Mouse (Mus musculus): ENCODE measurements around the gene Srgap3.
A peak's percentile ranks its signal among the peaks of the same experiment; 100 is the strongest.
"Not testable (repeated sequence)": the region's sequence is repeated elsewhere in the genome, so short reads cannot be mapped to it uniquely, and the experiment has no call there.

The Srgap3 gene

GRCm38 (mm10) chr6:112752517-112752916 lies 194.5 kb downstream of the Srgap3 start:
- no peak for DNase-seq (ENCODE audit: low read depth, low spot score)

GRCm38 (mm10) chr6:112752007-112752406 lies 195.1 kb downstream of the Srgap3 start:
- DNase-seq (ENCODE audit: low read depth, low spot score): no peak

DNA sequence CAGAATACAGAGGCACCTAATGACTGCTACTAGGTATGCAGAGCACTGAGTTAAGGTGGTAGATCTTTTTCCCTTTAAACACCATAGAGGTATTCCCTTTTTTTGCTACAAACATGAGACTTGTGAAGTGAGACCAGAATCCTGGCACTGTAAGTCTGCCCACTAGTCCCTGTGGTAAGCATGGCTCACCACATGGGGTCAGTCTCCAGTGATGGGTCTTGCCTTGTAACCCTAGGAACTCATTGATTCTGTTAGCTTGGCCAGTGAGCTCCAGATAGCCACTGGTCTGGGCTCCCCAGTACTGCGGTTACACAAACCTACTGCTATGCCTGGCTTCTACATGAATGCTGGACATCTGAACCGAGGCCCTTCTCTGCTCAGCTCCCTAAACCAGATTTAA lies 204.8 kb downstream of the Srgap3 start:
- no peak for DNase-seq (ENCODE audit: low read depth, low spot score)

GRCm38 (mm10) chr6:112741766-112742165 lies 205.3 kb downstream of the Srgap3 start:
- DNase-seq (ENCODE audit: low read depth, low spot score): no peak

- no peak for DNase-seq (ENCODE audit: low read depth, low spot score)
Measured at GRCm38 (mm10) chr6:112739635-112740034, 207.4 kb downstream of the Srgap3 start.

- DNase-seq (ENCODE audit: low read depth, low spot score): no peak
Measured at GRCm38 (mm10) chr6:112738924-112739323, 208.1 kb downstream of the Srgap3 start.

- no peak for DNase-seq (ENCODE audit: low read depth, low spot score)
Measured at GRCm38 (mm10) chr6:112736471-112736870, 210.6 kb downstream of the Srgap3 start.

DNA sequence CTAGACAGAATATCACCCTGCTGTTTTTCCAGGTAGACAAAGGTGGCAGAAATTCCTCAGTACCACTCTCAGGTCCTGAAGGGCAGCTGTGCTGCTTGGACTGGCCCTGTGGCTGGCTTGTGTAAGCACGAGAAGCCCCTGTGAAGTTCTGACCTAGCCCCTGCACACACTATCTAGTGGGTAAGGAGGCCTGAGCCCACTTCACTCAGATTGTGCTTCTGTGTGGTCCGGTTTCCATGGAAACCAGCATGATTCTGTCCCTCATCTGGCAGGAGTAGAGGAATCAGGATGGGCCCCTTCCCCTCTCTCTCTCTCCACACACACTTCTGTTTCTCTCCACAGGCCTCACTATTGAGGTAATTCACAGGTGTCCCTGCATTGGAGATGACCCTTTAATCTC lies 212.0 kb downstream of the Srgap3 start:
- DNase-seq (ENCODE audit: low read depth, low spot score): no peak

DNA sequence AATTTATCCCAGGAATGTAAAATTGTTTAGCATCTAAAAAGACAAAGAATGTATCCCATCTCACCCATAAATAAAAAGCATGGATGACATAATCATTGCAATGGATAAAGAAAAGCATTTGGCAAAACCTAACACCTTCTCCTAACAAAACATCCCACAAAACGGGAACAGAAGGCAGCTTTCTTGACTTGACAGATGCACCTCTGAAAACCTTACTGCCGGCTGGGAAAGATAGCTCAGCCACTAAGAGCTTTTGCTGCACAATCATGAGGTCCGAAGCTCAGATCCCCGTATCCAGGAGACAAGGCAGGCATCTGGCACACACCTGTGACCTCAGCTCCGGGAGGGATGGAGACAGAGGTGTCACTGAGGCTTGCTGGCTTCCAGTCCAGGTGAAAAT lies 213.1 kb downstream of the Srgap3 start:
- DNase-seq (ENCODE audit: low read depth, low spot score): no peak

DNA sequence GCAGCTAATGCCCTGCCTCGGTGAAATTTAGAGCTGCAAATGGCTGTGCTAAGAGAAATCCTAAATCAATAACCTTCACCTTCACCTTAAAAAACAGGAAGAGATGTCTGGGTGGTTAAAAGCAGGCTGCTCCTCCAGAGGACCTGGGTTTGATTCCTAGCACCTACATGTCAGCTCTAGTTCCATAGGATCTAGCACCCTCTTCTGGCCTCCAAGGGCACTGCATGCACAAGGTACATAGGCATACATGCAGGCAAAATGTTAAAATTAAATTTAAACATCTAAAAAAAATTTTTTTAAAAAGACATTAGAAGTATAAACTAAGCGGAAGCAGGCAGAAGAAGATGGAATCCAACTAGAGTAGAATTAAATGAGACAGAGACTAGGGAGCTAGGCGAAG lies 214.6 kb downstream of the Srgap3 start:
- peak; percentile 9 for DNase-seq (ENCODE audit: low read depth, low spot score)

DNA sequence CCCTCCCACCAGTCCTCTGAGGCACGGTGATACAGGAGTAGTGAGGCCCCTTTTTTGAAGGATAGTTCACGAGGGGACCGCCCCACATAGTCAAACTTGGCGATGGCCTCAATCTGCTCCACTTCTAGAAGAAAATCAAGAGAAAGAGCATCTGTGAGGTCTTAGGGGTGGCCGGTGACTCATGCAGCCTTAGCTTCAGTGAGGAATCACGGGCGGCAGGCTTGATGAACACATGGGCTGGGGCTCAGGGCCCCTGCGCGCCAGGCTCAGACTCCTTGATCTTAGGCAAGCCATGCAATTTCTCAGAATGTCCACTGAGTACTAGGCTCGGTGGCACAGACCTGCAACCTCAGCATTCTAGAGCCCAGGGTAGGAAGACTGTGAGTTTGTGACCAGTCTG lies 215.7 kb downstream of the Srgap3 start:
- DNase-seq (ENCODE audit: low read depth, low spot score): no peak

GRCm38 (mm10) chr6:112728760-112729422 lies 218.2 kb downstream of the Srgap3 start:
- DNase-seq (ENCODE audit: low read depth, low spot score): no peak

DNA sequence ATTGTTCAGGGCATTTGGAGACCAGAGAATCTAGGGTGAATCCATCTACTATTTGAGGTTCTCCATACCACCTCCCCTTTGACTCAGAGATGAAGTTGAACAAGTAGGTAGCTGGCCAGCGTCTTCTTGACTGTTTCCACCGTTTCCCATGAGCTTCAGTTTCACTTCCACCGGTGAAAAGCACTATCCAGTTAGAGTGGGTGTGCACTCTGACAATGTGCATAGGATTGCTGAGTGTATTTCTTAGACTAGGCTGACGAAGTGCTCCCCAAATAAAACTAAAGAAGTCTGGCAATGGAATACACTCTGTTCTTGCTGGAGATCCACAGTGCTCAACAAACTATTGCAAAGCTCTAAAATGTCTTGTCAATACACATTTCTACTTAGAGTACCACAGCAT lies 221.6 kb downstream of the Srgap3 start:
- no peak for DNase-seq (ENCODE audit: low read depth, low spot score)

DNA sequence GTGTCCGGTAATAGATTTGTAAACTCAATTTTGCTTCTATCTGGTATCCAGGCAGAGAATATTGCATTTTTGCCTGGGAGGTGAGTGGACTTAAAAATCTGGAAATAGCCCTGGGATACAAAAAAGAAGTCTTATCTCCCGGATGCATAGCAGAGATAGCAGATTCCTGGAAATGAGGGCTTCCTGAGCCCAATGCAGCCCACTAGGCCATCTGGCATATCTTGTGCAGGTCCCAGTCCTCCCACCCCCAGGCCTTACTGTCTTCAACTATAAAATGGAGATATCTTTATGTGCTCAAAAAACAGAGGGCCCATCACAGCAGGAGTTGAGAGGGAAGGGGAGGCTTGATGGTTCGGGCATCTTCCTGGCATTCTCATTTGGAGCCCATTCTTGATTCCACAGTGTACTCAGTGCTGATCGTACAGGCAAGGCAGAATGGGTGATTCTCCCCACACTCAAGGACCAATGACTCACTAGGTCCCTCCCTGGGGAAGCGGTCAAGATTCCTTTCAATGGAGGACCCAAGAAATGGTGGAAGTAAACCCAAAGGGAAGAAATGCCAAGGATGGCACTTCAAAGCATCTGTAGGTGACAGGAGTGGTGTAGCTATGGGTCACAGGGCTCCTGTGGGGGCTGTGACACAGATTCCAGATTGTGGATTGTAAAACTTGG lies 226.5 kb downstream of the Srgap3 start:
- DNase-seq (ENCODE audit: low read depth, low spot score): no peak

- no peak for DNase-seq (ENCODE audit: low read depth, low spot score)
Measured at GRCm38 (mm10) chr6:112719983-112720382, 227.1 kb downstream of the Srgap3 start.

- peak; percentile 40 for DNase-seq (ENCODE audit: low read depth, low spot score)
Measured at GRCm38 (mm10) chr6:112717168-112717567, 229.9 kb downstream of the Srgap3 start.

DNA sequence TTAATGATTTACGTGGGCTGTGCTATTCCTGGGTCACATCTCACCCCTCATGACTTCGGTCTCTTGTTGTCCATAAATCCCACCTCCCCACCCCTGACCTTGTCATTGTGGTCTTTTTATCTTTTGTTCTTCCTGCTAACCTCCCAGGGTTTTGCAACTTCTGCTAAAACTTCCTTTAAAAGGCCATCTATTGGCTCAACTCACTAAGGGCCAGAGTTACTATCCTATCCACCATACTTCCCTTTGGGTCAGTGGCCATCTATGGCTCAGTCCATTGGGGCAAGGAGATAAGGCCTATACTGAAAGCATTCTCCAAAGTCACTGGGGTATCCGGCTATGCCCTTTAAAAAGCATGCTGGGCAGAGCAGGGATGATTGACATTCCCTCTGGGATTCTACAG lies 233.1 kb downstream of the Srgap3 start:
- DNase-seq (ENCODE audit: low read depth, low spot score): no peak

- DNase-seq (ENCODE audit: low read depth, low spot score): not testable (repeated sequence)
Measured at GRCm38 (mm10) chr6:112702296-112702695, 244.8 kb downstream of the Srgap3 start.

DNA sequence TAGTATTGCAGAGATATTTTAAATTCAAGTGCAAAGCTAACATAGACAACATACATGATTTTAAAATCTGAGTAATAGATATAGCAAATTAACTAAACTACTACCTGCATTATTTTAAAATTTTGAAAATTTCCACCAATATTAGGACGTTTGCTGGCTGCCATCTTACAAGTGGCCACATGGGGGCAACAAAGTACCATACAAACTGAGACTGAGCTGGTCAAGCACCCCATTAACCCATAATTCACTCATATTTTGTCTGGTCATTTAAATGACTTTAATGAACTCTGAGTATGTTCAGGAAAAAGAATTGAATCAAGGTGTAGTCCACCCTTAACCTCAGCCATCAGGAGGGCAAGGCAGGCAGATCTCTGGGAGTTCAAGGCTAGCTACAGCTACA lies 246.7 kb downstream of the Srgap3 start:
- peak; percentile 73 for DNase-seq (ENCODE audit: low read depth, low spot score)

DNA sequence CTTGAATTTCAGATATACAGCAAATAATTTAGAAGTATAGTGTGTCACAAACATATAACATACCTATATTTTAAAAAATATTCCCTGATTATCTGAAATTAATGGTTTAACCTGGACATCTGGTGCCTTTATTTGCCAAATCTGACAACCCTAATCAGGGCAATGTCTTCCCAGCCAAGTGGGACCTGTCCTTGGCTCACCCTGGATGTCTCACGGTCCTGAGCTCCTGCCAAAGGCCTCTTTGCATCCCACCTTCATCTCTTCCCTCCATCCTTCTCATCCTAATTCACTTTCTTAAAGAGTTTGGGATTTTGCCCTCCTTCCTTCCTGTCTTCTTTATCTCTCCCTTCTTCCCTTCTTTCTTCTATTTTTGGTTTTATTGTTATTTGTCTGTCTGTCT lies 248.0 kb downstream of the Srgap3 start:
- DNase-seq (ENCODE audit: low read depth, low spot score): no peak

- peak; percentile 95 for DNase-seq (ENCODE audit: low read depth, low spot score)
Measured at GRCm38 (mm10) chr6:112696056-112696950, 250.8 kb downstream of the Srgap3 start, which contains the start of gene Rad18. Gene Rad18 (minus strand): TSS chr6:112696686.

GRCm38 (mm10) chr6:112694492-112694891 lies 252.6 kb downstream of the Srgap3 start:
- no peak for DNase-seq (ENCODE audit: low read depth, low spot score)

All from CD4-positive, CD25-positive, alpha-beta regulatory T cell, adult 2 months (primary cell).